Mouse (Mus musculus): ENCODE data around the gene Otulin. TPM values are rescaled to one million over a fixed set of nuclear protein-coding genes. Genes with fewer than 3 reads are reported as not detected.

Otulin gene
- polyA plus RNA-seq, 1 experiment from 2014 or later: 31.4 TPM

DNA sequence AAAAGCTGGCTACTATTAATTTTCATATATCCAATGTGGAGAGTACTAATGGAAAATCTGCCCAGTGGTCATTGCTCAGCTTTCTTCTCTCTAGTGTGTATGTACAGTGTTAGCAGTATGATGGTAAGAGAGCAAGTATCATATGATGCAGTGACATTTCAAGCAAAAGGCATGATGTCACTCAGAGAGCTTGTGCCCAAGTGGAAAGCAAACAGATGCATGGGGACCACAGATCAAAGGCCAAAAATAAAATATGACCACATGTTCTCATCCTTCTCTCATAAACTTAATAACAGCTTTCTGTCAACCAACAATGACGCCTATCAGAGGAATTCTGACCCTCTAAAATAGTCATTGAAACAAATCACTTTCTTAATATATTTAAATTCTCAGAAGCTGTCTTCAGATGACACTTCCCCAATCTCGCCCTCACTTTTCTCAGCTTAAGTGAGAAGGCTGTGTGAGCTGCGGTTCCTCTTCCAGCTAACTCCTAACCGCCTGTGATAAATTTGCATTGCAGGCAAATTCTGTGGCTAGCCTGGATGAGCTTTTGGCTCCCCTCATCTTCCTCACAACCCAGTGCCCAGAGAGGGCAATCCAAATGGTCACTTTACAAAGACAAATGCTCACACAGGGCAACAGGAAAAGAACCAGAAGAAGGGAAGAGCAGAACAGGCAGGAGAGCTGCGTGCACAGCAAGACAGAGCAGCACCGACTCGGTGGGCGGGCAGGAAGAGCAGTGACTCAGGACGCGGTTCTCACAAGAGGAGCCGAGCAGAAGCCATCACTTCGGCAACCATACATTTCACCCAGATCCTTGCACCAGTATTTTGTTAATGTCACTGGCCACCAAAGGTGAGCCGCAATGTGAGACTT is 5.2 kb downstream of the Otulin start:
- ATAC-seq (ENCODE audit: low FRiP score) (no peak), DNase-seq (ENCODE audit: low spot score) (no peak)
- Histone ChIP-seq H3K36me3 (replicated peaks; ENCODE audit: control insufficient read depth, insufficient read depth) (peaks cover 22% of the 10 kb centered on the region), H3K27ac (no peak overlapping the region), H3K4me1 (replicated peaks; ENCODE audit: control insufficient read depth, insufficient read depth, low read length) (peaks cover 14% of the 10 kb centered on the region), H3K9me3 (ENCODE audit: control insufficient read depth, low read length) (no peaks in the 10 kb centered on the region), H3K4me3 (replicated peaks; ENCODE audit: low read length) (no peak overlapping the region), H3K27me3 (ENCODE audit: control insufficient read depth, insufficient read depth, low read length) (no peaks in the 10 kb centered on the region), H3K4me2 (replicated peaks) (no peak overlapping the region), H3K9ac (no peak overlapping the region)
- WGBS: 93% methylated on average over 13 of the region's 13 CpGs

GRCm38 (mm10) chr15:27623286-27623685 is 7.2 kb downstream of the Otulin start:
- Histone ChIP-seq H3K9ac (no peak overlapping the region), H3K4me3 (replicated peaks; ENCODE audit: low read length) (no peak overlapping the region), H3K36me3 (replicated peaks; ENCODE audit: control insufficient read depth, insufficient read depth) (peaks cover 35% of the 10 kb centered on the region), H3K9me3 (ENCODE audit: control insufficient read depth, low read length) (no peaks in the 10 kb centered on the region), H3K27me3 (ENCODE audit: control insufficient read depth, insufficient read depth, low read length) (no peaks in the 10 kb centered on the region), H3K4me1 (replicated peaks; ENCODE audit: control insufficient read depth, insufficient read depth, low read length) (no peaks in the 10 kb centered on the region), H3K27ac (no peak overlapping the region), H3K4me2 (replicated peaks) (no peak overlapping the region)
- no peak for DNase-seq (ENCODE audit: low spot score)
- WGBS: 92% methylated on average over 6 of the region's 6 CpGs
- ATAC-seq (ENCODE audit: low FRiP score): no peak

DNA sequence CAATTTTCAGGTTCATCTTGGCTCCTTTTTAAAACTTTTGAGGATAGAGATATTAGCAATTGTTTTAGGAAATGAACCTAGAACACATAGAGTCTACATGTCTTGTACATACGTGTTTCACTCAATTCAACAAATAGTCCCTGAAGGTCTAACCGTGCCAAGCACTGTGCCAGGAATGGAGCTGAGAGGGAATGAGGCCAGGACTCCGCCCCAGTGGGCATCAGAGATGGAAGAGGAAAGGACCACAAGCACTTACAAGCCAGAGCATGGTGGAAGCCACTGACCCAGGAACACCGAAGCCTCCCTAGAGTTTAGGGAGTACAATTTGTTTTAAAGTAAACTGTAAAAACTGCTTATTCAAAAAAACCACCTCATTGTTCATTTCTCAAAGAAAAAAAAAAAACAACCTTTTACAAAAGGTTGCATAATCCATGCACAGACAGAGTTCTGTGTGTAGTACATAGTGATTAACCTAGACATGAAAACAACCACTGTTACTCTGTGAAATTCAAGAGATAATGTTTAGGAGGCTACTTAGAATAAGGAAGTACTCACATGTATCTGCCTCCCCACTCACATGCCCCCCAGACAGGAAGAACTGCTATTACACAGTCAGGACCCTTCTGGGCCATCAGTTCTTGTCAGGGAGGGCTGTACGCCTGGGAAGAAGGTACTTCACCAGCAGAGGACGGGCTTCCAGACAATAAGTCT is 9.9 kb downstream of the Otulin start:
- Histone ChIP-seq H3K4me1 (replicated peaks; ENCODE audit: control insufficient read depth, insufficient read depth, low read length) (no peaks in the 10 kb centered on the region), H3K4me3 (replicated peaks; ENCODE audit: low read length) (no peak overlapping the region), H3K4me2 (replicated peaks) (no peak overlapping the region), H3K27ac (no peak overlapping the region), H3K27me3 (ENCODE audit: control insufficient read depth, insufficient read depth, low read length) (no peaks in the 10 kb centered on the region), H3K36me3 (replicated peaks; ENCODE audit: control insufficient read depth, insufficient read depth) (peaks cover 48% of the 10 kb centered on the region), H3K9me3 (ENCODE audit: control insufficient read depth, low read length) (no peaks in the 10 kb centered on the region), H3K9ac (no peak overlapping the region)
- DNase-seq (ENCODE audit: low spot score) (no peak), ATAC-seq (ENCODE audit: low FRiP score) (no peak)
- 87% methylated on average over 6 of the region's 6 CpGs for WGBS

- Histone ChIP-seq H3K9ac (no peak overlapping the region), H3K4me1 (replicated peaks; ENCODE audit: control insufficient read depth, insufficient read depth, low read length) (no peaks in the 10 kb centered on the region), H3K9me3 (ENCODE audit: control insufficient read depth, low read length) (no peaks in the 10 kb centered on the region), H3K27ac (no peak overlapping the region), H3K4me3 (replicated peaks; ENCODE audit: low read length) (no peak overlapping the region), H3K36me3 (replicated peaks; ENCODE audit: control insufficient read depth, insufficient read depth) (peaks cover 47% of the 10 kb centered on the region), H3K4me2 (replicated peaks) (no peak overlapping the region), H3K27me3 (ENCODE audit: control insufficient read depth, insufficient read depth, low read length) (no peaks in the 10 kb centered on the region)
- 78% methylated on average over 3 of the region's 3 CpGs for WGBS
- ATAC-seq (ENCODE audit: low FRiP score) (no peak), DNase-seq (ENCODE audit: low spot score) (no peak)
Measured at GRCm38 (mm10) chr15:27619683-27620082, 10.8 kb downstream of the Otulin start.

GRCm38 (mm10) chr15:27618778-27619533 is 11.5 kb downstream of the Otulin start:
- ATAC-seq (ENCODE audit: low FRiP score) (no peak), DNase-seq (ENCODE audit: low spot score) (no peak)
- Histone ChIP-seq H3K27me3 (ENCODE audit: control insufficient read depth, insufficient read depth, low read length) (no peaks in the 10 kb centered on the region), H3K4me3 (replicated peaks; ENCODE audit: low read length) (no peak overlapping the region), H3K27ac (no peak overlapping the region), H3K9me3 (ENCODE audit: control insufficient read depth, low read length) (no peaks in the 10 kb centered on the region), H3K4me1 (replicated peaks; ENCODE audit: control insufficient read depth, insufficient read depth, low read length) (no peaks in the 10 kb centered on the region), H3K4me2 (replicated peaks) (no peak overlapping the region), H3K9ac (no peak overlapping the region), H3K36me3 (replicated peaks; ENCODE audit: control insufficient read depth, insufficient read depth) (peaks cover 49% of the 10 kb centered on the region)
- WGBS: 90% methylated on average over 6 of the region's 6 CpGs

- Histone ChIP-seq H3K9ac (no peak overlapping the region), H3K36me3 (replicated peaks; ENCODE audit: control insufficient read depth, insufficient read depth) (peaks cover 40% of the 10 kb centered on the region), H3K4me2 (replicated peaks) (no peak overlapping the region), H3K4me1 (replicated peaks; ENCODE audit: control insufficient read depth, insufficient read depth, low read length) (no peaks in the 10 kb centered on the region), H3K9me3 (ENCODE audit: control insufficient read depth, low read length) (no peaks in the 10 kb centered on the region), H3K4me3 (replicated peaks; ENCODE audit: low read length) (no peak overlapping the region), H3K27ac (no peak overlapping the region), H3K27me3 (ENCODE audit: control insufficient read depth, insufficient read depth, low read length) (no peaks in the 10 kb centered on the region)
- ATAC-seq (ENCODE audit: low FRiP score) (no peak), DNase-seq (ENCODE audit: low spot score) (no peak)
- 86% methylated on average over 3 of the region's 3 CpGs for WGBS
Measured at GRCm38 (mm10) chr15:27617227-27617626, 13.3 kb downstream of the Otulin start.

DNA sequence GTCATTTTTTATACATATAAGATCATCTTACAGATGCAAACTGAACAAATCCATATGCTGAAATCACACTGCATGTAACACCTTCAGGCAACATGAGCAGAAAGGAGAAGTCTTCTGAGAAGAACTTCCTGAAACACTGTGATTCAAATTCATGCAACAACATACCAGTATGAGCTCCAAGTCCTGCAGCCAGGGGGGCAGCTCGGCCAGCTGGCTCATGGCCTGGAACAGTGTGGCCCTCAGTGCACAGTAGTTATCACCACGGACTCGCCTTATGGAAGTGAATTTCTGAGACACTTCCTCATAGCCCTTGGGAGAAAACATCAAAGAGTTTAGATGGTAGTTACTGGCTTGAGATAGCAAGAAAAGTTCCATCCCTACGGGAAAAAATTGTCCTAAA is 14.3 kb downstream of the Otulin start:
- H3K4me3 ChIP-seq (replicated peaks; ENCODE audit: low read length): no peak overlapping the region
- H3K4me1 ChIP-seq (replicated peaks; ENCODE audit: control insufficient read depth, insufficient read depth, low read length): no peaks in the 10 kb centered on the region
- peaks cover 40% of the 10 kb centered on the region for H3K36me3 ChIP-seq (replicated peaks; ENCODE audit: control insufficient read depth, insufficient read depth)
- H3K27ac ChIP-seq: no peak overlapping the region
- H3K9ac ChIP-seq: no peak overlapping the region
- no peaks in the 10 kb centered on the region for H3K27me3 ChIP-seq (ENCODE audit: control insufficient read depth, insufficient read depth, low read length)
- no peak overlapping the region for H3K4me2 ChIP-seq (replicated peaks)
- ATAC-seq (ENCODE audit: low FRiP score): no peak
- H3K9me3 ChIP-seq (ENCODE audit: control insufficient read depth, low read length): no peaks in the 10 kb centered on the region
- no peak for DNase-seq (ENCODE audit: low spot score)
- WGBS: 84% methylated on average over 4 of the region's 4 CpGs

DNA sequence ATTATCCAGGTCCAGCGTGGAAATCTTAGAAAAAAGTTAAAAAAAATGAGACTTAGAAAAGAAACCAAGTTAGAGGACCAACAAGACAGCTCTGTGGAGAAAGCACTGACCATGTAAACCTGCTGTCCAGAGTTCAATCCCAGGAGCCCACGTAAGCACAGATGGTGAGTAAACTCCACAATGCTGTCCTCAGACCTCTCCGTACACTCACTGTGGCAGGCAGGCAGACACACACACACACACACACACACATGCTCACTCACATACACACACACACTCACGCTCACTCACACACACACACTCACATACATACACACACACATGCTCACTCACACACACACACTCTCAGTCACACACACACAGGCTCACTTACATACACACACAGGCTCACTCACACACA is 17.2 kb downstream of the Otulin start:
- H3K36me3 ChIP-seq (replicated peaks; ENCODE audit: control insufficient read depth, insufficient read depth): peaks cover 31% of the 10 kb centered on the region
- no peaks in the 10 kb centered on the region for H3K27me3 ChIP-seq (ENCODE audit: control insufficient read depth, insufficient read depth, low read length)
- H3K9ac ChIP-seq: no peak overlapping the region
- WGBS: 92% methylated on average over 4 of the region's 4 CpGs
- no peaks in the 10 kb centered on the region for H3K4me1 ChIP-seq (replicated peaks; ENCODE audit: control insufficient read depth, insufficient read depth, low read length)
- no peak overlapping the region for H3K4me3 ChIP-seq (replicated peaks; ENCODE audit: low read length)
- no peak overlapping the region for H3K27ac ChIP-seq
- no peaks in the 10 kb centered on the region for H3K9me3 ChIP-seq (ENCODE audit: control insufficient read depth, low read length)
- ATAC-seq (ENCODE audit: low FRiP score) (no peak), DNase-seq (ENCODE audit: low spot score) (no peak)
- no peak overlapping the region for H3K4me2 ChIP-seq (replicated peaks)

Measured in hindbrain, embryonic 14.5 days (tissue).